Mouse (Mus musculus): ENCODE measurements around the gene Pde4d. TPM values are rescaled to one million over a fixed set of nuclear protein-coding genes. Genes with fewer than 3 reads are reported as not detected.

The Pde4d gene
- polyA plus RNA-seq, 1 experiment from 2014 or later: 3.4 TPM

- no peak for DNase-seq (ENCODE audit: low read depth, low spot score)
- in situ Hi-C loops (cut with MboI; ENCODE audit: low pct_unique_long_range_greater_than_20kb): no loop called here
- TF ChIP-seq CTCF (IDR thresholded peaks at IDR 0.05): no peak
- POLR2A ChIA-PET: no interaction called here
- no peak for ATAC-seq
- peaks cover 29% of the 10 kb centered on the region for H3K27me3 ChIP-seq
- CTCF ChIA-PET: no interaction called here
Observed at GRCm38 (mm10) chr13:109136405-109136804, 686.7 kb downstream of the Pde4d start.

GRCm38 (mm10) chr13:109158703-109159102 lies 709.0 kb downstream of the Pde4d start:
- no peak for TF ChIP-seq CTCF (IDR thresholded peaks at IDR 0.05)
- in situ Hi-C loops (cut with MboI; ENCODE audit: low pct_unique_long_range_greater_than_20kb): no loop called here
- ChIA-PET POLR2A (no interaction called here), CTCF (no interaction called here)
- ATAC-seq: no peak
- H3K27me3 ChIP-seq: peaks cover 5% of the 10 kb centered on the region
- no peak for DNase-seq (ENCODE audit: low read depth, low spot score)

- H3K27me3 ChIP-seq: peaks cover 3% of the 10 kb centered on the region
- ChIA-PET CTCF (interaction anchor here (1.9 kb wide), 1 partner anchor 9 kb away, joined by 4 read pairs; no protein-coding TSS in a partner anchor), POLR2A (no interaction called here)
- DNase-seq (ENCODE audit: low read depth, low spot score) (no peak), ATAC-seq (no peak)
- TF ChIP-seq CTCF (IDR thresholded peaks at IDR 0.05): no peak
- in situ Hi-C loops (cut with MboI; ENCODE audit: low pct_unique_long_range_greater_than_20kb): no loop called here
Observed at GRCm38 (mm10) chr13:109168556-109169334, 719.0 kb downstream of the Pde4d start.

- ATAC-seq (no peak), DNase-seq (ENCODE audit: low read depth, low spot score) (no peak)
- POLR2A ChIA-PET: no interaction called here
- CTCF ChIA-PET: no interaction called here
- in situ Hi-C loops (cut with MboI; ENCODE audit: low pct_unique_long_range_greater_than_20kb): no loop called here
- H3K27me3 ChIP-seq: peaks cover 3% of the 10 kb centered on the region
- TF ChIP-seq CTCF (IDR thresholded peaks at IDR 0.05): no peak
Observed at GRCm38 (mm10) chr13:109169335-109169606, 719.5 kb downstream of the Pde4d start.

- DNase-seq (ENCODE audit: low read depth, low spot score) (no peak), ATAC-seq (no peak)
- CTCF ChIA-PET: no interaction called here
- H3K27me3 ChIP-seq: peaks cover 7% of the 10 kb centered on the region
- no peak for TF ChIP-seq CTCF (IDR thresholded peaks at IDR 0.05)
- in situ Hi-C loops (cut with MboI; ENCODE audit: low pct_unique_long_range_greater_than_20kb): no loop called here
- POLR2A ChIA-PET: no interaction called here
Observed at GRCm38 (mm10) chr13:109171688-109172087, 721.9 kb downstream of the Pde4d start.

GRCm38 (mm10) chr13:109175281-109175680 lies 725.5 kb downstream of the Pde4d start:
- peaks cover 10% of the 10 kb centered on the region for H3K27me3 ChIP-seq
- in situ Hi-C loops (cut with MboI; ENCODE audit: low pct_unique_long_range_greater_than_20kb): no loop called here
- CTCF ChIA-PET: interaction anchor here (1.5 kb wide), 1 partner anchor 10 kb away, joined by 5 read pairs; no protein-coding TSS in a partner anchor
- POLR2A ChIA-PET: no interaction called here
- no peak for TF ChIP-seq CTCF (IDR thresholded peaks at IDR 0.05)
- no peak for ATAC-seq
- DNase-seq (ENCODE audit: low read depth, low spot score): no peak

GRCm38 (mm10) chr13:109175852-109176621 lies 726.3 kb downstream of the Pde4d start:
- TF ChIP-seq CTCF (IDR thresholded peaks at IDR 0.05): no peak
- in situ Hi-C loops (cut with MboI; ENCODE audit: low pct_unique_long_range_greater_than_20kb): no loop called here
- ChIA-PET CTCF (no interaction called here), POLR2A (no interaction called here)
- DNase-seq (ENCODE audit: low read depth, low spot score): no peak
- H3K27me3 ChIP-seq: peaks cover 10% of the 10 kb centered on the region
- ATAC-seq: no peak

GRCm38 (mm10) chr13:109181363-109181762 lies 731.6 kb downstream of the Pde4d start:
- ChIA-PET CTCF (interaction anchor here (1.3 kb wide), 1 partner anchor 10 kb away, joined by 3 read pairs; no protein-coding TSS in a partner anchor), POLR2A (no interaction called here)
- peaks cover 6% of the 10 kb centered on the region for H3K27me3 ChIP-seq
- ATAC-seq (no peak), DNase-seq (ENCODE audit: low read depth, low spot score) (no peak)
- no peak for TF ChIP-seq CTCF (IDR thresholded peaks at IDR 0.05)
- in situ Hi-C loops (cut with MboI; ENCODE audit: low pct_unique_long_range_greater_than_20kb): no loop called here

GRCm38 (mm10) chr13:109190652-109191051 lies 740.9 kb downstream of the Pde4d start:
- POLR2A ChIA-PET: no interaction called here
- in situ Hi-C loops (cut with MboI; ENCODE audit: low pct_unique_long_range_greater_than_20kb): no loop called here
- DNase-seq (ENCODE audit: low read depth, low spot score) (no peak), ATAC-seq (no peak)
- TF ChIP-seq CTCF (IDR thresholded peaks at IDR 0.05): no peak
- H3K27me3 ChIP-seq: peaks cover 18% of the 10 kb centered on the region
- CTCF ChIA-PET: interaction anchor here (0.9 kb wide), 1 partner anchor 9 kb away, joined by 3 read pairs; no protein-coding TSS in a partner anchor

GRCm38 (mm10) chr13:109191176-109191575 lies 741.4 kb downstream of the Pde4d start:
- ATAC-seq: no peak
- H3K27me3 ChIP-seq: peaks cover 18% of the 10 kb centered on the region
- CTCF ChIA-PET: interaction anchor here (0.9 kb wide), 1 partner anchor 9 kb away, joined by 3 read pairs; no protein-coding TSS in a partner anchor
- in situ Hi-C loops (cut with MboI; ENCODE audit: low pct_unique_long_range_greater_than_20kb): no loop called here
- TF ChIP-seq CTCF (IDR thresholded peaks at IDR 0.05): no peak
- no peak for DNase-seq (ENCODE audit: low read depth, low spot score)
- POLR2A ChIA-PET: no interaction called here

GRCm38 (mm10) chr13:109205541-109205940 lies 755.8 kb downstream of the Pde4d start:
- ATAC-seq (peak; percentile 74), DNase-seq (ENCODE audit: low read depth, low spot score) (no peak)
- CTCF ChIA-PET: no interaction called here
- POLR2A ChIA-PET: no interaction called here
- H3K27me3 ChIP-seq: no peaks in the 10 kb centered on the region
- in situ Hi-C loops (cut with MboI; ENCODE audit: low pct_unique_long_range_greater_than_20kb): loop anchor here (5.0 to 10.0 kb wide), 2 partner anchors 801 to 858 kb away; no protein-coding TSS in a partner anchor
- no peak for TF ChIP-seq CTCF (IDR thresholded peaks at IDR 0.05)

Data from Patski (cell line).